Mouse (Mus musculus) limb, embryonic 11.5 days (tissue): Measurements from ENCODE around the gene Prkab1. TPM values are rescaled to one million over a fixed set of nuclear protein-coding genes. Genes with fewer than 3 reads are reported as not detected.
A peak's percentile ranks its signal among the peaks of the same experiment; 100 is the strongest.

Experiments used
- ATAC-seq: fragments of 200-750 bp; cut with Nextera tagmentation; 2 replicates; pipeline ENCODE4 v1.8.0; 2017; ENCODE audit warnings: low read depth; ENCODE audit not compliant: insufficient number of reproducible peaks, low FRiP score, low TSS enrichment
- DNase-seq: peaks from one replicate; pipeline ENCODE4 v3.0.0-alpha.2; 2015; ENCODE audit warnings: low spot score
- H3K27ac ChIP-seq: fragments of 300-500 bp; sonication (generic); replicated peaks from 2 replicates; pipeline ENCODE4 v1.5.1; 2014; ENCODE audit warnings: low read depth, mild to moderate bottlenecking, low read length
- H3K27me3 ChIP-seq: fragments of 300-500 bp; sonication (generic); 2 replicates; pipeline ENCODE4 v1.6.1; 2014; ENCODE audit warnings: mild to moderate bottlenecking, low read length, mixed read lengths; ENCODE audit not compliant: control insufficient read depth, insufficient read depth
- H3K36me3 ChIP-seq: fragments of 300-500 bp; sonication (generic); 2 replicates; pipeline ENCODE4 v1.6.1; 2014; ENCODE audit warnings: mild to moderate bottlenecking, low read length, moderate library complexity, mixed read lengths; ENCODE audit not compliant: control insufficient read depth, insufficient read depth
- H3K4me1 ChIP-seq: fragments of 300-500 bp; sonication (generic); 2 replicates; pipeline ENCODE4 v1.6.1; 2014; ENCODE audit warnings: low read length, mixed read lengths; ENCODE audit not compliant: control insufficient read depth, insufficient read depth
- H3K4me2 ChIP-seq: fragments of 300-500 bp; sonication (generic); 2 replicates; pipeline ENCODE4 v1.6.1; 2014; ENCODE audit warnings: low read depth, mild to moderate bottlenecking, moderate library complexity; ENCODE audit not compliant: severe bottlenecking
- H3K4me3 ChIP-seq: fragments of 300-500 bp; sonication (generic); 2 replicates; pipeline ENCODE4 v1.5.1; 2014; ENCODE audit warnings: low read depth, low read length
- H3K9ac ChIP-seq: fragments of 300-500 bp; sonication (generic); 2 replicates; pipeline ENCODE4 v1.6.1; 2014; ENCODE audit warnings: mild to moderate bottlenecking, low read length
- H3K9me3 ChIP-seq: fragments of 300-500 bp; sonication (generic); 2 replicates; pipeline ENCODE4 v1.6.1; 2016; ENCODE audit warnings: low read length; ENCODE audit not compliant: control insufficient read depth
- WGBS: fragments of 180-500 bp; shearing (Covaris S2); extraction: QIAGEN DNeasy Blood & Tissue Kit; methylation state at CpG from one replicate; pipeline ENCODE4 v1.1.7; 2014; 5-methylcytosine and 5-hydroxymethylcytosine counted together
- polyA plus RNA-seq: library from polyadenylated mRNA; unstranded; fragments of >200 nt; fragmentation: Nextera tagmentation; extraction: Ambion mirVana; gene quantifications from 2 replicates; pipeline ENCODE4 v1.2.1, GENCODE M21; 2014

The Prkab1 gene
- polyA plus RNA-seq, 1 experiment from 2014 or later: 67.1 TPM

- H3K36me3 ChIP-seq: no peaks in the 10 kb centered on the region
- 28% methylated on average over 11 of the region's 11 CpGs for WGBS
- H3K4me3 ChIP-seq: no peak overlapping the region
- no peaks in the 10 kb centered on the region for H3K27me3 ChIP-seq
- ATAC-seq (no peak), DNase-seq (no peak)
- H3K27ac ChIP-seq: no peak overlapping the region
- no peaks in the 10 kb centered on the region for H3K9me3 ChIP-seq
- peak overlapping the region; percentile 20; the same call in 1 of the 2 replicates for H3K4me2 ChIP-seq
- no peaks in the 10 kb centered on the region for H3K4me1 ChIP-seq
- H3K9ac ChIP-seq: no peak overlapping the region
Measured at GRCm38 (mm10) chr5:116039706-116040105, 15.4 kb upstream of the Prkab1 start.

DNA sequence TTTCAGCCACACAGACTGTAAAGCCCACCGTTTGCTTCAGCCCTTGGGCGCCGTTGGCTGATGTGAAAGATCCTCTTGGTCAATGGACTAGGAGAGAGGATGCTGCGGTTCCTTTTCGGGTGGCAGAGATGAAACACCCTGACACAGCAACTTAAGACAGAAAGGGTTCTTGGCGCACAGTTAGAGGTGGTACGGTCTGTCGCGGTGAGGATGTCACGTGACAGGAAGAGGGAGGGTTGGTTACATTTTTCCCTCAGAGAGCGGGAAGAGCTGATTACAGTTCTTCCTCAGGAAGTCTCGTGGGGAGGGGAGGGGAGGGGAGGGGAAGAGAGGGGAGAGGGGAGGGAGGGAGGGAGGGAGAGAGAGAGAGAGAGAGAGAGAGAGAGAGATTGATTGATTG is 13.4 kb upstream of the Prkab1 start:
- H3K9ac ChIP-seq: no peak overlapping the region
- no peaks in the 10 kb centered on the region for H3K4me1 ChIP-seq
- H3K9me3 ChIP-seq: no peaks in the 10 kb centered on the region
- no peak overlapping the region for H3K4me2 ChIP-seq
- no peaks in the 10 kb centered on the region for H3K27me3 ChIP-seq
- DNase-seq: no peak
- no peak for ATAC-seq
- H3K36me3 ChIP-seq: no peaks in the 10 kb centered on the region
- H3K27ac ChIP-seq: no peak overlapping the region
- WGBS: 51% methylated on average over 11 of the region's 12 CpGs
- no peak overlapping the region for H3K4me3 ChIP-seq

GRCm38 (mm10) chr5:116036465-116036864 is 12.2 kb upstream of the Prkab1 start:
- no peak overlapping the region for H3K4me2 ChIP-seq
- ATAC-seq (no peak), DNase-seq (no peak)
- no peak overlapping the region for H3K4me3 ChIP-seq
- H3K9ac ChIP-seq: no peak overlapping the region
- no peaks in the 10 kb centered on the region for H3K36me3 ChIP-seq
- no peaks in the 10 kb centered on the region for H3K4me1 ChIP-seq
- no peaks in the 10 kb centered on the region for H3K9me3 ChIP-seq
- no peak overlapping the region for H3K27ac ChIP-seq
- no peaks in the 10 kb centered on the region for H3K27me3 ChIP-seq
- WGBS: 67% methylated on average over 16 of the region's 16 CpGs

GRCm38 (mm10) chr5:116031190-116031577 is 6.9 kb upstream of the Prkab1 start:
- ATAC-seq (no peak), DNase-seq (peak; percentile 84)
- H3K36me3 ChIP-seq: no peaks in the 10 kb centered on the region
- no peak overlapping the region for H3K4me3 ChIP-seq
- no peak overlapping the region for H3K9ac ChIP-seq
- 3% methylated on average over 14 of the region's 14 CpGs for WGBS
- H3K4me1 ChIP-seq: no peaks in the 10 kb centered on the region
- H3K27ac ChIP-seq: no peak overlapping the region
- no peaks in the 10 kb centered on the region for H3K27me3 ChIP-seq
- peak overlapping the region; percentile 25 for H3K4me2 ChIP-seq
- H3K9me3 ChIP-seq: no peaks in the 10 kb centered on the region

DNA sequence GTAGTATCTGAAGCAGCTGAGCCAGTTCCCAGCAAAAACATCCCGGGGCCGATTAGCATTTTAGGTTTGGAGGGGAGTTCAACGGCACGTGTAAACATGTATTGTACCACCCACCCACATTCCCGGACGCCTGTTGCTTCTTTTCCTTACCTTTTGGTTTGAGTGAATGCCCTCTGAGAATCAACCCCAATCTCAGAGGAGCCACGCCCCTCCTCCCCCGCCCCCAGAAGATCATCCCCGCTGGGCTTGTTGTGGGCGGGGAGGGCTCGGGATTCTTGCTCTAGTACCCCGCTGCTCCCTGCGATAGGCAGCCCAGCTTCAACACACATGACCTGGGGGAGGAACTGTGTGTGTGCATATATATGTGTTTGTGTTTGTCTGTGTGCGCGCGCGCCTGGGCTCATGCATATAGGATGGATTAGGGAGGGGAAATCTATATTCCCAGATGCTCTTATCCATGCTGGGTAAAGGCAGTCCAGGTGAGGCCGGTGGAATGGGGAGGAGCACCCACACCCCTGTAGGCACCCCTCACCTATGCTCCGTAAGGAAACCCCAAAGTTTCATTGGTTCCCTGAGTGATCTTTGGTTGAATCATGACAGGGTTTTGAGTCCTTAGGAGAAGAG is 6.4 kb upstream of the Prkab1 start:
- WGBS: 3% methylated on average over 19 of the region's 19 CpGs
- H3K4me1 ChIP-seq: no peaks in the 10 kb centered on the region
- H3K27ac ChIP-seq: no peak overlapping the region
- peak overlapping the region; percentile 25 for H3K4me2 ChIP-seq
- no peak overlapping the region for H3K4me3 ChIP-seq
- DNase-seq: no peak
- H3K27me3 ChIP-seq: no peaks in the 10 kb centered on the region
- no peak overlapping the region for H3K9ac ChIP-seq
- H3K36me3 ChIP-seq: no peaks in the 10 kb centered on the region
- no peaks in the 10 kb centered on the region for H3K9me3 ChIP-seq
- no peak for ATAC-seq

GRCm38 (mm10) chr5:116029071-116029470 is 4.8 kb upstream of the Prkab1 start:
- ATAC-seq (no peak), DNase-seq (no peak)
- 64% methylated on average over 7 of the region's 7 CpGs for WGBS
- Histone ChIP-seq H3K4me1 (no peaks in the 10 kb centered on the region), H3K36me3 (no peaks in the 10 kb centered on the region), H3K9ac (no peak overlapping the region), H3K27ac (no peak overlapping the region), H3K4me3 (no peak overlapping the region), H3K9me3 (no peaks in the 10 kb centered on the region), H3K4me2 (no peak overlapping the region), H3K27me3 (no peaks in the 10 kb centered on the region)

- Histone ChIP-seq H3K4me2 (no peak overlapping the region), H3K9me3 (no peaks in the 10 kb centered on the region), H3K36me3 (no peaks in the 10 kb centered on the region; the same call in 1 of the 2 replicates), H3K4me1 (0 out of 2 replicates have a peak, but pooled peaks cover 5% of the 10 kb centered on the region), H3K27ac (no peak overlapping the region), H3K4me3 (no peak overlapping the region), H3K9ac (no peak overlapping the region), H3K27me3 (no peaks in the 10 kb centered on the region)
- DNase-seq: no peak
- ATAC-seq: no peak
- WGBS: 93% methylated on average over 14 of the region's 14 CpGs
Measured at GRCm38 (mm10) chr5:116026561-116026960, 2.3 kb upstream of the Prkab1 start.

- Histone ChIP-seq H3K4me2 (no peak overlapping the region), H3K9ac (no peak overlapping the region), H3K4me3 (no peak overlapping the region), H3K9me3 (no peaks in the 10 kb centered on the region), H3K27ac (no peak overlapping the region), H3K4me1 (0 out of 2 replicates have a peak, but pooled peaks cover 5% of the 10 kb centered on the region), H3K27me3 (no peaks in the 10 kb centered on the region), H3K36me3 (peaks cover 2% of the 10 kb centered on the region; the same call in 1 of the 2 replicates)
- no peak for ATAC-seq
- WGBS: 92% methylated on average over 5 of the region's 5 CpGs
- no peak for DNase-seq
Measured at GRCm38 (mm10) chr5:116026107-116026506, 1.8 kb upstream of the Prkab1 start.

- H3K9ac ChIP-seq: peak overlapping the region; percentile 89
- ATAC-seq: peak; percentile 73
- WGBS: under 1% methylated on average over 28 of the region's 28 CpGs
- H3K36me3 ChIP-seq: peaks cover 12% of the 10 kb centered on the region; the same call in 1 of the 2 replicates
- H3K27me3 ChIP-seq: no peaks in the 10 kb centered on the region
- H3K4me1 ChIP-seq: 0 out of 2 replicates have a peak, but pooled peaks cover 5% of the 10 kb centered on the region
- peak overlapping the region; percentile 60 for H3K4me2 ChIP-seq
- DNase-seq: peak; percentile 73
- peak overlapping the region; percentile 79 for H3K4me3 ChIP-seq
- peak overlapping the region; percentile 70 for H3K27ac ChIP-seq
- H3K9me3 ChIP-seq: no peaks in the 10 kb centered on the region
Measured at GRCm38 (mm10) chr5:116023821-116024284, 455 bp downstream of the Prkab1 start.
